28 mouse cellular contexts compared by ENCODE assay signal in genomic region chrX:57196319-57196718, GRCm38 (mm10). TPM values are rescaled to one million over a fixed set of nuclear protein-coding genes. Genes with fewer than 3 reads are reported as not detected.
DNase-seq lines count a peak whose midpoint lies in the region; ATAC-seq and TF ChIP-seq lines count a peak whose summit lies in the region.
"Had no signal": no experiment of that assay in that cellular context is flagged by ENCODE, and none has a peak within 500 bp of the region (broad histone marks: within the 10 kb centered on the region; RNA-seq: fewer than 3 reads in every experiment).

No protein-coding gene starts in this region.

- intact Hi-C loops in gastrocnemius, adult 2 months (cut with DNase I): no loop called here

- 49% methylated on average over 9 of the region's 9 CpGs for WGBS in spleen, adult 2 months

- no peak overlapping the region for H3K4me3 ChIP-seq in spleen, adult 2 months (ENCODE audit: extremely low read depth, insufficient read depth, insufficient read length)
- no peak overlapping the region for H3K4me3 ChIP-seq in gastrocnemius, adult 2 months
- H3K4me3 ChIP-seq: hindbrain, embryonic 13.5 days; kidney, embryonic 15.5 days; left cerebral cortex, adult 2 months; liver, embryonic 13.5 days; midbrain, embryonic 13.5 days; myocyte had no signal

- 0 out of 2 replicates have a peak overlapping the region, but pooled peaks have one; percentile 56 for H3K27ac ChIP-seq in spleen, adult 2 months (ENCODE audit: insufficient read depth, low read length)
- H3K27ac ChIP-seq in gastrocnemius, adult 2 months: no peak overlapping the region
- H3K27ac ChIP-seq: hindbrain, embryonic 13.5 days; kidney, embryonic 15.5 days; left cerebral cortex, adult 2 months; liver, embryonic 13.5 days; midbrain, embryonic 13.5 days; stomach, postnatal 0 days had no signal

- DNase-seq in spleen, adult 2 months (ENCODE audit: low read depth in 1 of 2, low spot score in 2 of 2): peak; percentile 3 to 45
- DNase-seq in spleen, postnatal 4 days (ENCODE audit: low spot score in 2 of 2): no peak
- peak; percentile 82 for DNase-seq in T-cell, adult 2 months (ENCODE audit: low spot score)
- DNase-seq in thymus, postnatal 25 days: peak; percentile 45
- no peak for DNase-seq in kidney, postnatal 4 days
- DNase-seq in gastrocnemius, adult 2 months: no peak
- DNase-seq in layer of hippocampus, postnatal 36 days: no peak
- DNase-seq: adrenal gland, adult 8-10 months; cerebellum, adult 11 months; cerebellum, postnatal 25 days; liver, embryonic 13.5 days had no signal

- H3K36me3 ChIP-seq in spleen, adult 2 months (ENCODE audit: control insufficient read depth, insufficient read depth, low read length): no peaks in the 10 kb centered on the region
- H3K36me3 ChIP-seq: hindbrain, embryonic 13.5 days; kidney, embryonic 15.5 days; liver, embryonic 13.5 days; midbrain, embryonic 13.5 days had no signal

- no peaks in the 10 kb centered on the region; the same call in 1 of the 2 replicates for H3K4me1 ChIP-seq in spleen, adult 2 months (ENCODE audit: control insufficient read depth, insufficient read depth, insufficient read length)
- H3K4me1 ChIP-seq: hindbrain, embryonic 13.5 days; kidney, embryonic 15.5 days; liver, embryonic 13.5 days; midbrain, embryonic 13.5 days had no signal

- peak; percentile 99 for ATAC-seq in megakaryocyte progenitor cell, adult 5-6 weeks (replicated peaks; ENCODE audit: poor library complexity)
- ATAC-seq: forebrain, embryonic 16.5 days; intestine, embryonic 16.5 days; lung, postnatal 0 days; midbrain, embryonic 13.5 days had no signal

- no peak for TF ChIP-seq CTCF in spleen, adult 2 months (IDR thresholded peaks at IDR 0.05; ENCODE audit: extremely low read depth, insufficient read depth, insufficient read length, insufficient replicate concordance)
- TF ChIP-seq CTCF in gastrocnemius, adult 2 months (IDR thresholded peaks at IDR 0.05): no peak

- no peaks in the 10 kb centered on the region for H3K27me3 ChIP-seq in spleen, adult 2 months (ENCODE audit: control insufficient read depth, insufficient read depth, low read length)
- H3K27me3 ChIP-seq: hindbrain, embryonic 13.5 days; liver, embryonic 13.5 days; midbrain, embryonic 13.5 days had no signal

- no peak for TF ChIP-seq POLR2A in spleen, adult 2 months (IDR thresholded peaks at IDR 0.05; ENCODE audit: low read depth, low read length)

RNA-seq across cellular contexts. Expression of gene Cd40lg, which starts 15.6 kb away (rescaled TPM):
- polyA plus RNA-seq in spleen, adult 2 months (2012; rRNA removed): 1.6 and 1.9 TPM in 2 replicates
- total RNA-seq in megakaryocyte progenitor cell, adult 5-6 weeks (2015): not detected in 2 replicates
- not detected in 2 replicates for total RNA-seq in megakaryocyte progenitor cell, adult 5-6 weeks (2017)
- total RNA-seq in gastrocnemius, adult 2 months (2021): not detected
- not detected for total RNA-seq in layer of hippocampus, postnatal 36 days (2021)
- total RNA-seq: gastrocnemius, adult 8-10 months; heart, adult 8-10 months; layer of hippocampus, adult 18-20 months; left cerebral cortex, adult 2 months had no signal
- polyA plus RNA-seq: C2C12; embryonic facial prominence, embryonic 11.5 days; forebrain, embryonic 16.5 days; heart, embryonic 16.5 days; hindbrain, embryonic 13.5 days; intestine, embryonic 16.5 days; kidney, embryonic 15.5 days; limb, embryonic 11.5 days; liver, embryonic 13.5 days; lung, postnatal 0 days; midbrain, embryonic 13.5 days; myocyte; stomach, postnatal 0 days had no signal

Comparison
In these comparisons a context has a peak if more than half of its experiments do, and no peak if none do; other contexts are left out.
1. DNase-seq: peak in spleen, adult 2 months (2 of 2), T-cell, adult 2 months (single experiment) and thymus, postnatal 25 days (single experiment); none in spleen, postnatal 4 days (0 of 2), kidney, postnatal 4 days (0 of 2), gastrocnemius, adult 2 months (single experiment) and layer of hippocampus, postnatal 36 days (0 of 2).